Mouse (Mus musculus) right cerebral cortex, adult 18-20 months (tissue): Measurements from ENCODE around the gene Arsk.

Experiments used
- DNase-seq: peaks from one replicate; pipeline ENCODE4 v3.0.0; 2022; ENCODE audit warnings: mixed read lengths

Arsk gene

GRCm38 (mm10) chr13:76021782-76022181, 76.7 kb downstream of the Arsk start:
- peak; percentile 10 for DNase-seq

DNA sequence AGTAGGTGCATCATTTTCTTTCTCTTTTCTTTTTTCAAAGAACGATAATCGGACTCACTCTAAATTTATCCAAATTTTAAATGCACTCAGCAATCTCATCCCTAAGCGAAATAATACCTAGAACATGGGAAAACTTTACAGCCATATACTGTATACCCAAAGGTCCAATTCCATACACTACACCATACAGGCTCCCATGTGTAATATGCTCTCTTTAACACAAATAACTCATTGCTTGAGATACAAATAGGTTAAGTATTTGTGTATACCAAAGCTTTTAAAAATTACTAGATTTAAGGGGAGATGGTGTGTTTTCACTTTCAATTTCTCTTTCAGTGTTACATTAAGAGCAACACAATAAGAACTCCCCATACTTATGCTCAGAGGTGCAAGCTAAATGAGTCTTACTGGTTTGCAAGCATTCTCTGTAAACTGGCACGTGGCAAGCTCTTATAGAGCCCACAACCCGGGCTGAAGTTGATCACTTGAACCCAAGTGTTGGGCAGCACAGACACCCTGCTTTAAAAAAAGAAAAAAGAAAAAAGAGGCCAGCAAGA, 79.5 kb downstream of the Arsk start:
- no peak for DNase-seq

DNA sequence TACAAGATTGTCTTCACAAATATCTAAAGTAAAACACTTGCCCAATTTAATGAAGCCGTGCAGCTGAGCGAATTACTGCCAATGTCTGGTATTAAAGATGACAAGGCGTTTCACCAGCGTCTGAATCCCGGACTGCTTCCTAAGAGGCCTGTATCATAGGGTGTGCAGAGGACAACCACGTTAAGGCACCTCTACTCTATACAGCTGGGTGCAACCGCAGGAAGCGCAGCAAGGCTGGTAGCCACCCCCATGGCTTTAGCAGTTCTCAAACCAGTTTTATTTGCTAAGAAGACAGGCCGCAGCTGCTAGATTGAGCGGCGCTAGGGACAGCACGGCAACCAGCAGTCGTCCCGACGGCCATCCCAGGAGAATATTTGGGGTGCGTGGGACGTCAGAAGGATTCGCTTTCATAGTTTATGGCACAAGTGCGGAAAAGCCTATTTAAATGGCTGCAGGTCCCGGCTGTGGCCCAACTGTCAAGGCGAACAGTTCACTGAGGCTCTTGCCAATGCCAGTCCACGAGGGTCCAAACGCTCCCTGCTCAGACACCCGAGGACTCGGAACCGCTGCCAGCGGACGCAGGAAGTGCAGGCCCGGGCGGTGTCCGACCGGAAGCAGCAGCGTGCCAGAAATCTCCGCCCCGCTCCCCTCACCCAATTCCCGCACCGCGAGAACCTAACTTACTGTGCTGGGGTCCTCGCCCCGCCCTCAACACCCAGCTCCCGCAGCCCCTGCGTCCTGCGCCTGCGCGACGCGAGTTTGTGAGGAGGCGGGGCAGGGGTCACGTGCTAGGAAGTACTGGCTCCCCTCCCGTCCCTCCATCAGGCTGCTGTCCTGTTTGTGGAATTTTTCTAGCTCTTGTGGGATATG, 80.3 kb downstream of the Arsk start, which contains the start of gene Rfesd:
Rfesd (minus strand) TSS at position 746 of the 870 bp plus-strand sequence.
- DNase-seq, result peak; percentile 96

- no peak for DNase-seq
Observed at GRCm38 (mm10) chr13:76017465-76017864, 81.0 kb downstream of the Arsk start.

DNA sequence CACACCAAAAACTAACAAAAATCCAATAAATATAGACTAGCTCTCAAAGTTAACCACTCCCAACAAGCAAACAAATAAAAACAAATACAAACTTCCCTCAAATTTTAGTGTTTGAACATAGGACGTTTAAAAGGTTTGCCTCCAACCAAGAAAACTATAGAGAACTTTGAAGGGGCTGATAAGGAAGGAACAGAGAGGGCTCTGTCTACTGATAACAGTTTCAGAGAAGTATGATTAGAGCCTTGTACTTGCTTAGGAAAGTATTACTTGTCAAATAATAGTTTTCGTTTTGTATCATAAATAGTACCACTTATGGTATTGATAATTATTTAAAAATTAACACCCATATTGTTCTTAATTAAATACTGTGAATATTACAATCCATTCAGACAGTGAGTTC, 83.9 kb downstream of the Arsk start:
- DNase-seq, result no peak
